Mouse (Mus musculus) bone marrow macrophage, adult 2 months (primary cell): Measurements from ENCODE around the gene Grb10.

Experiments used
- CTCF ChIP-seq: IDR thresholded peaks from 2 replicates; pipeline ENCODE4 v1.5.1; 2012; ENCODE audit warnings: low read depth, mild to moderate bottlenecking, low read length, moderate library complexity
- POLR2A ChIP-seq: IDR thresholded peaks from 2 replicates; pipeline ENCODE4 v1.6.1; 2012; ENCODE audit warnings: mild to moderate bottlenecking, low read depth, low read length, borderline replicate concordance

DNA sequence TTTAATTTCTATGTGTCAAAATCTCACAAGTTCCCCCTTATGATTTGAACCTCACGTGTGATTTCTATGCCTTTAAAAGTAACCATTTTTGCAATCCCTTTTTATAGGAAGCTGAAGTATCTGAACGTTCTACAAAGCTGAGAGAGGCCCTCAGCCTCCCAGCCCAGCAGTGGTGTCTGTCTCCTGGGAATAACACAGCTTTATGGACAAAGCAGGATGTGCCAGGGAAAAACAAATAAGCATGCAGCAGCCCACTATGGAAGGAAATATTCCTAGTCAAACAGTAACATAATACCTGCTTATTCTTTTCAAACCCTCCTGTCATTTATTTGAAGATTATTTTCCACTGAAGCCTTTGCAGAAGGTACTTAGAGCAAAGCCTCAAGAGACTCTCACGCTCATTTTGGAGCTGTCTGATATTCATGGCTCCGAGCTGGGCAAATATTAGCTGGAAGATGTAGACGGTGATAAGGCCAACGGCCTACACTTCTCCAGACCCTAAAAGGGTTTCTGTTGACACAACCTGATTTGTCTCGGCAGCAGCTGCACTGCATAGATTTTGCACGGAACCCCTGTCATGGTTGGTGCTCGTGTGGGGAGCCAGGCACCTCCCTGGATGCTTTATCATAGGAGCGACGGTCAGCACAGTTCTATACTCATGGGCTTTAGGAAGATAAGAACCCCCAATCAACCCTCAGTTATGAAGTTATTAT is 153.8 kb downstream of the Grb10 start:
- TF ChIP-seq CTCF = no peak
- no peak for TF ChIP-seq POLR2A
